Mouse (Mus musculus) intestine, postnatal 0 days (tissue): ENCODE results near the gene Clip2. TPM values are rescaled to one million over a fixed set of nuclear protein-coding genes. Genes with fewer than 3 reads are reported as not detected.

Source experiments
- ATAC-seq: fragments of 200-750 bp; cut with Nextera tagmentation; 2 replicates; pipeline ENCODE4 v1.8.0; 2017; ENCODE audit warnings: mild to moderate bottlenecking, moderate TSS enrichment, moderate library complexity
- H3K27ac ChIP-seq: fragments of 300-500 bp; sonication (generic); 2 replicates; pipeline ENCODE4 v1.5.1; 2014; ENCODE audit warnings: mild to moderate bottlenecking, low read depth, low read length, moderate library complexity
- H3K27me3 ChIP-seq: fragments of 300-500 bp; sonication (generic); replicated peaks from 2 replicates; pipeline ENCODE4 v1.6.1; 2014; ENCODE audit warnings: low read length, mixed read lengths; ENCODE audit not compliant: control insufficient read depth, insufficient read depth
- H3K36me3 ChIP-seq: fragments of 300-500 bp; sonication (generic); 2 replicates; pipeline ENCODE4 v1.6.1; 2014; ENCODE audit warnings: mild to moderate bottlenecking, moderate library complexity; ENCODE audit not compliant: control insufficient read depth, insufficient read depth
- H3K4me1 ChIP-seq: fragments of 300-500 bp; sonication (generic); replicated peaks from 2 replicates; pipeline ENCODE4 v1.6.1; 2014; ENCODE audit warnings: antibody characterized with exemption, low read length, mixed read lengths; ENCODE audit not compliant: control insufficient read depth, insufficient read depth
- H3K4me2 ChIP-seq: fragments of 300-500 bp; sonication (generic); replicated peaks from 2 replicates; pipeline ENCODE4 v1.6.1; 2014; ENCODE audit warnings: low read depth, mild to moderate bottlenecking, moderate library complexity
- H3K4me3 ChIP-seq: fragments of 300-500 bp; sonication (generic); 2 replicates; pipeline ENCODE4 v1.5.1; 2014; ENCODE audit warnings: low read depth, low read length
- H3K9ac ChIP-seq: fragments of 300-500 bp; sonication (generic); 2 replicates; pipeline ENCODE4 v1.6.1; 2014; ENCODE audit warnings: mild to moderate bottlenecking, low read depth, low read length
- H3K9me3 ChIP-seq: fragments of 300-500 bp; sonication (generic); 2 replicates; pipeline ENCODE4 v1.6.1; 2016; ENCODE audit warnings: mixed run types; ENCODE audit not compliant: control insufficient read depth
- CTCF ChIP-seq: sonication (generic); IDR thresholded peaks from 2 replicates; pipeline ENCODE4 v1.5.1; 2016; ENCODE audit warnings: low read depth, mild to moderate bottlenecking, control low read depth, antibody characterized with exemption, moderate library complexity
- WGBS: fragments of 180-500 bp; shearing (Covaris S2); extraction: QIAGEN DNeasy Blood & Tissue Kit; methylation state at CpG from one replicate; pipeline ENCODE4 v1.1.7; 2014; 5-methylcytosine and 5-hydroxymethylcytosine counted together
- polyA plus RNA-seq: library from polyadenylated mRNA; unstranded; fragments of >200 nt; fragmentation: Nextera tagmentation; extraction: Ambion mirVana; gene quantifications from 2 replicates; pipeline ENCODE4 v1.2.1, GENCODE M21; 2015

The Clip2 gene
- polyA plus RNA-seq, 1 experiment from 2014 or later = 2.6 TPM

GRCm38 (mm10) chr5:134508965-134509364 lies 43.3 kb downstream of the Clip2 start:
- ATAC-seq = no peak
- no peaks in the 10 kb centered on the region for H3K9me3 ChIP-seq
- no peaks in the 10 kb centered on the region for H3K4me1 ChIP-seq
- no peaks in the 10 kb centered on the region for H3K27me3 ChIP-seq
- H3K4me2 ChIP-seq = no peak overlapping the region
- peaks cover 80% of the 10 kb centered on the region for H3K36me3 ChIP-seq
- no peak overlapping the region for H3K4me3 ChIP-seq
- TF ChIP-seq CTCF = no peak
- 89% methylated on average over 5 of the region's 5 CpGs for WGBS
- no peak overlapping the region for H3K9ac ChIP-seq
- H3K27ac ChIP-seq = no peak overlapping the region

- no peak for ATAC-seq
- H3K27ac ChIP-seq = no peak overlapping the region
- H3K4me2 ChIP-seq = no peak overlapping the region
- H3K36me3 ChIP-seq = peaks cover 79% of the 10 kb centered on the region
- TF ChIP-seq CTCF = no peak
- H3K27me3 ChIP-seq = no peaks in the 10 kb centered on the region
- WGBS = 76% methylated on average over 5 of the region's 5 CpGs
- no peaks in the 10 kb centered on the region for H3K9me3 ChIP-seq
- no peaks in the 10 kb centered on the region for H3K4me1 ChIP-seq
- no peak overlapping the region for H3K4me3 ChIP-seq
- H3K9ac ChIP-seq = no peak overlapping the region
Measured at GRCm38 (mm10) chr5:134507859-134508399, 44.3 kb downstream of the Clip2 start.

GRCm38 (mm10) chr5:134507307-134507706 lies 44.9 kb downstream of the Clip2 start:
- no peak overlapping the region for H3K4me2 ChIP-seq
- peaks cover 79% of the 10 kb centered on the region for H3K36me3 ChIP-seq
- no peaks in the 10 kb centered on the region for H3K4me1 ChIP-seq
- H3K27me3 ChIP-seq = no peaks in the 10 kb centered on the region
- no peak overlapping the region for H3K27ac ChIP-seq
- no peaks in the 10 kb centered on the region for H3K9me3 ChIP-seq
- 21% methylated on average over 10 of the region's 10 CpGs for WGBS
- ATAC-seq = peak; percentile 40; the same call in 1 of the 2 replicates
- no peak overlapping the region for H3K4me3 ChIP-seq
- H3K9ac ChIP-seq = no peak overlapping the region
- TF ChIP-seq CTCF = peak; percentile 90

- no peak overlapping the region for H3K4me2 ChIP-seq
- no peaks in the 10 kb centered on the region for H3K9me3 ChIP-seq
- WGBS = 75% methylated on average over 9 of the region's 9 CpGs
- no peaks in the 10 kb centered on the region for H3K4me1 ChIP-seq
- no peak overlapping the region for H3K9ac ChIP-seq
- no peak overlapping the region for H3K27ac ChIP-seq
- H3K27me3 ChIP-seq = no peaks in the 10 kb centered on the region
- TF ChIP-seq CTCF = no peak
- no peak overlapping the region for H3K4me3 ChIP-seq
- H3K36me3 ChIP-seq = peaks cover 79% of the 10 kb centered on the region
- no peak for ATAC-seq
Measured at GRCm38 (mm10) chr5:134505810-134506292, 46.4 kb downstream of the Clip2 start.

GRCm38 (mm10) chr5:134502591-134502990 lies 49.6 kb downstream of the Clip2 start:
- Histone ChIP-seq H3K9me3 (no peaks in the 10 kb centered on the region), H3K27ac (no peak overlapping the region), H3K9ac (no peak overlapping the region), H3K4me1 (no peaks in the 10 kb centered on the region), H3K36me3 (peaks cover 65% of the 10 kb centered on the region), H3K4me2 (no peak overlapping the region), H3K27me3 (no peaks in the 10 kb centered on the region), H3K4me3 (no peak overlapping the region)
- no peak for ATAC-seq
- TF ChIP-seq CTCF = no peak
- 92% methylated on average over 18 of the region's 18 CpGs for WGBS

GRCm38 (mm10) chr5:134501453-134501852 lies 50.8 kb downstream of the Clip2 start:
- Histone ChIP-seq H3K4me2 (no peak overlapping the region), H3K27me3 (no peaks in the 10 kb centered on the region), H3K27ac (no peak overlapping the region), H3K9me3 (no peaks in the 10 kb centered on the region), H3K4me3 (no peak overlapping the region), H3K9ac (no peak overlapping the region), H3K4me1 (no peaks in the 10 kb centered on the region), H3K36me3 (peaks cover 71% of the 10 kb centered on the region)
- WGBS = 87% methylated on average over 9 of the region's 9 CpGs
- ATAC-seq = no peak
- TF ChIP-seq CTCF = peak; percentile 59
